Mouse (Mus musculus): ENCODE results near the gene Twist2.
A peak's percentile ranks its signal among the peaks of the same experiment; 100 is the strongest.

The Twist2 gene

GRCm38 (mm10) chr1:91874633-91875032 is 73.4 kb downstream of the Twist2 start:
- DNase-seq (ENCODE audit: low spot score): peak; percentile 36

- no peak for DNase-seq (ENCODE audit: low spot score)
These were observed 73.9 kb downstream of the Twist2 start for GRCm38 (mm10) chr1:91875042-91875720.

GRCm38 (mm10) chr1:91878696-91879095 is 77.4 kb downstream of the Twist2 start:
- DNase-seq (ENCODE audit: low spot score): no peak

- DNase-seq (ENCODE audit: low spot score): no peak
These were observed 78.9 kb downstream of the Twist2 start for GRCm38 (mm10) chr1:91880156-91880555.

GRCm38 (mm10) chr1:91880899-91881298 is 79.6 kb downstream of the Twist2 start:
- no peak for DNase-seq (ENCODE audit: low spot score)

- no peak for DNase-seq (ENCODE audit: low spot score)
These were observed 81.9 kb downstream of the Twist2 start for GRCm38 (mm10) chr1:91883115-91883514.

GRCm38 (mm10) chr1:91893598-91893997 is 92.3 kb downstream of the Twist2 start:
- no peak for DNase-seq (ENCODE audit: low spot score)

GRCm38 (mm10) chr1:91894286-91894685 is 93.0 kb downstream of the Twist2 start:
- no peak for DNase-seq (ENCODE audit: low spot score)

- DNase-seq (ENCODE audit: low spot score): no peak
These were observed 95.8 kb downstream of the Twist2 start for GRCm38 (mm10) chr1:91897078-91897477.
